Mouse (Mus musculus): ENCODE results near the gene Fgd6. TPM values are rescaled to one million over a fixed set of nuclear protein-coding genes. Genes with fewer than 3 reads are reported as not detected.

Gene Fgd6
- polyA plus RNA-seq, 1 experiment: 5.3 TPM

GRCm38 (mm10) chr10:94009991-94010679, 25.7 kb upstream of the Fgd6 start:
- Histone ChIP-seq H3K27me3 (ENCODE audit: control insufficient read depth, insufficient read depth, low read length, poor library complexity, severe bottlenecking) (no peaks in the 10 kb centered on the region), H3K4me3 (ENCODE audit: low read depth, low read length) (no peak overlapping the region), H3K27ac (ENCODE audit: insufficient read depth, low read length) (no peak overlapping the region), H3K4me1 (ENCODE audit: control insufficient read depth, insufficient read depth, low read length) (no peaks in the 10 kb centered on the region), H3K36me3 (ENCODE audit: control insufficient read depth, insufficient read depth, low read length, poor library complexity, severe bottlenecking) (no peaks in the 10 kb centered on the region), H3K9me3 (replicated peaks; ENCODE audit: control insufficient read depth, insufficient read depth, low read length, poor library complexity, severe bottlenecking) (no peaks in the 10 kb centered on the region), H3K9ac (ENCODE audit: low read depth, poor library complexity, severe bottlenecking) (no peak overlapping the region)
- TF ChIP-seq POLR2A (IDR thresholded peaks at IDR 0.05; ENCODE audit: insufficient read depth, low read length): no peak
- TF ChIP-seq EP300 (IDR thresholded peaks at IDR 0.05; ENCODE audit: insufficient read depth, low read depth, low read length): no peak
- TF ChIP-seq CTCF (IDR thresholded peaks at IDR 0.05; ENCODE audit: low read depth, low read length): no peak

- H3K36me3 ChIP-seq (ENCODE audit: control insufficient read depth, insufficient read depth, low read length, poor library complexity, severe bottlenecking): no peaks in the 10 kb centered on the region
- no peak overlapping the region for H3K27ac ChIP-seq (ENCODE audit: insufficient read depth, low read length)
- TF ChIP-seq EP300 (IDR thresholded peaks at IDR 0.05; ENCODE audit: insufficient read depth, low read depth, low read length): no peak
- no peak for TF ChIP-seq POLR2A (IDR thresholded peaks at IDR 0.05; ENCODE audit: insufficient read depth, low read length)
- no peak for TF ChIP-seq CTCF (IDR thresholded peaks at IDR 0.05; ENCODE audit: low read depth, low read length)
- no peak overlapping the region for H3K4me3 ChIP-seq (ENCODE audit: low read depth, low read length)
- no peaks in the 10 kb centered on the region for H3K27me3 ChIP-seq (ENCODE audit: control insufficient read depth, insufficient read depth, low read length, poor library complexity, severe bottlenecking)
- no peak overlapping the region for H3K9ac ChIP-seq (ENCODE audit: low read depth, poor library complexity, severe bottlenecking)
- no peaks in the 10 kb centered on the region for H3K9me3 ChIP-seq (replicated peaks; ENCODE audit: control insufficient read depth, insufficient read depth, low read length, poor library complexity, severe bottlenecking)
- H3K4me1 ChIP-seq (ENCODE audit: control insufficient read depth, insufficient read depth, low read length): no peaks in the 10 kb centered on the region
Observed at GRCm38 (mm10) chr10:94011024-94011423, 24.8 kb upstream of the Fgd6 start.

- TF ChIP-seq CTCF (IDR thresholded peaks at IDR 0.05; ENCODE audit: low read depth, low read length): peak; percentile 85
- TF ChIP-seq EP300 (IDR thresholded peaks at IDR 0.05; ENCODE audit: insufficient read depth, low read depth, low read length): no peak
- TF ChIP-seq POLR2A (IDR thresholded peaks at IDR 0.05; ENCODE audit: insufficient read depth, low read length): no peak
- Histone ChIP-seq H3K9me3 (replicated peaks; ENCODE audit: control insufficient read depth, insufficient read depth, low read length, poor library complexity, severe bottlenecking) (no peaks in the 10 kb centered on the region), H3K9ac (ENCODE audit: low read depth, poor library complexity, severe bottlenecking) (no peak overlapping the region), H3K4me1 (ENCODE audit: control insufficient read depth, insufficient read depth, low read length) (no peaks in the 10 kb centered on the region), H3K4me3 (ENCODE audit: low read depth, low read length) (no peak overlapping the region), H3K36me3 (ENCODE audit: control insufficient read depth, insufficient read depth, low read length, poor library complexity, severe bottlenecking) (no peaks in the 10 kb centered on the region), H3K27me3 (ENCODE audit: control insufficient read depth, insufficient read depth, low read length, poor library complexity, severe bottlenecking) (no peaks in the 10 kb centered on the region), H3K27ac (ENCODE audit: insufficient read depth, low read length) (no peak overlapping the region)
Observed at GRCm38 (mm10) chr10:94013196-94013595, 22.6 kb upstream of the Fgd6 start.

GRCm38 (mm10) chr10:94014200-94014599, 21.6 kb upstream of the Fgd6 start:
- Histone ChIP-seq H3K9me3 (replicated peaks; ENCODE audit: control insufficient read depth, insufficient read depth, low read length, poor library complexity, severe bottlenecking) (no peaks in the 10 kb centered on the region), H3K27ac (ENCODE audit: insufficient read depth, low read length) (no peak overlapping the region), H3K4me3 (ENCODE audit: low read depth, low read length) (no peak overlapping the region), H3K27me3 (ENCODE audit: control insufficient read depth, insufficient read depth, low read length, poor library complexity, severe bottlenecking) (no peaks in the 10 kb centered on the region), H3K9ac (ENCODE audit: low read depth, poor library complexity, severe bottlenecking) (no peak overlapping the region), H3K4me1 (ENCODE audit: control insufficient read depth, insufficient read depth, low read length) (no peaks in the 10 kb centered on the region), H3K36me3 (ENCODE audit: control insufficient read depth, insufficient read depth, low read length, poor library complexity, severe bottlenecking) (no peaks in the 10 kb centered on the region)
- TF ChIP-seq EP300 (IDR thresholded peaks at IDR 0.05; ENCODE audit: insufficient read depth, low read depth, low read length): no peak
- TF ChIP-seq POLR2A (IDR thresholded peaks at IDR 0.05; ENCODE audit: insufficient read depth, low read length): no peak
- TF ChIP-seq CTCF (IDR thresholded peaks at IDR 0.05; ENCODE audit: low read depth, low read length): no peak

GRCm38 (mm10) chr10:94017455-94017854, 18.3 kb upstream of the Fgd6 start:
- no peaks in the 10 kb centered on the region for H3K36me3 ChIP-seq (ENCODE audit: control insufficient read depth, insufficient read depth, low read length, poor library complexity, severe bottlenecking)
- TF ChIP-seq CTCF (IDR thresholded peaks at IDR 0.05; ENCODE audit: low read depth, low read length) (no peak), EP300 (IDR thresholded peaks at IDR 0.05; ENCODE audit: insufficient read depth, low read depth, low read length) (no peak), POLR2A (IDR thresholded peaks at IDR 0.05; ENCODE audit: insufficient read depth, low read length) (no peak)
- H3K9ac ChIP-seq (ENCODE audit: low read depth, poor library complexity, severe bottlenecking): no peak overlapping the region
- no peaks in the 10 kb centered on the region for H3K4me1 ChIP-seq (ENCODE audit: control insufficient read depth, insufficient read depth, low read length)
- H3K27ac ChIP-seq (ENCODE audit: insufficient read depth, low read length): no peak overlapping the region
- H3K9me3 ChIP-seq (replicated peaks; ENCODE audit: control insufficient read depth, insufficient read depth, low read length, poor library complexity, severe bottlenecking): no peaks in the 10 kb centered on the region
- H3K27me3 ChIP-seq (ENCODE audit: control insufficient read depth, insufficient read depth, low read length, poor library complexity, severe bottlenecking): no peaks in the 10 kb centered on the region
- H3K4me3 ChIP-seq (ENCODE audit: low read depth, low read length): no peak overlapping the region

- Histone ChIP-seq H3K4me3 (ENCODE audit: low read depth, low read length) (no peak overlapping the region), H3K27me3 (ENCODE audit: control insufficient read depth, insufficient read depth, low read length, poor library complexity, severe bottlenecking) (no peaks in the 10 kb centered on the region), H3K27ac (ENCODE audit: insufficient read depth, low read length) (no peak overlapping the region), H3K36me3 (ENCODE audit: control insufficient read depth, insufficient read depth, low read length, poor library complexity, severe bottlenecking) (no peaks in the 10 kb centered on the region), H3K9me3 (replicated peaks; ENCODE audit: control insufficient read depth, insufficient read depth, low read length, poor library complexity, severe bottlenecking) (no peaks in the 10 kb centered on the region), H3K4me1 (ENCODE audit: control insufficient read depth, insufficient read depth, low read length) (no peaks in the 10 kb centered on the region), H3K9ac (ENCODE audit: low read depth, poor library complexity, severe bottlenecking) (no peak overlapping the region)
- TF ChIP-seq CTCF (IDR thresholded peaks at IDR 0.05; ENCODE audit: low read depth, low read length) (no peak), POLR2A (IDR thresholded peaks at IDR 0.05; ENCODE audit: insufficient read depth, low read length) (no peak), EP300 (IDR thresholded peaks at IDR 0.05; ENCODE audit: insufficient read depth, low read depth, low read length) (no peak)
Observed at GRCm38 (mm10) chr10:94020587-94020986, 15.2 kb upstream of the Fgd6 start.

All from ES-Bruce4 (cell line).